Mouse (Mus musculus): ENCODE data around the gene Cd40. TPM values are rescaled to one million over a fixed set of nuclear protein-coding genes. Genes with fewer than 3 reads are reported as not detected.
A peak's percentile ranks its signal among the peaks of the same experiment; 100 is the strongest.

Cd40 gene
- polyA plus RNA-seq, 1 experiment from 2014 or later = 3.4 TPM

DNA sequence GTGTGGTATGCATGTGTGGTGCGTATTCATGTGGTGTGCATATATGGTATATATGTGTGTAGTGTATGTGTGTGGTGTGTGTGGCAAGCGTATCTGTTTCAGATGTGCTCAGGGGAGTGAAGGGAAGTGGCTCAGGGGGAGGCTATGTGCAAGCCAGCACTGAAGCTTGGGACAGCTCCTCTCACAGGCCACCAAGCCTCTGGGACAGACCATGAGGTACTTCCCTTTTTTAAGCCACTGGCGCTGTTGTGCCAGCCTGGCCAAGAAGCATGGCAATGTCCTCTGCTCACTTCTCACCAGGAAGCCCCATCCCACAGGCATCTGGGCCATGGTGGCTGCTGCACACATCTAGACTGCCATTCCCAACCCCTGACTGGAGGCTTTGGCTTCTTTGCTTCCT is 47.5 kb downstream of the Cd40 start:
- H3K4me3 ChIP-seq (replicated peaks) = no peak overlapping the region
- no peak overlapping the region for H3K4me2 ChIP-seq
- ATAC-seq (ENCODE audit: low read depth) (no peak), DNase-seq (no peak)
- no peaks in the 10 kb centered on the region for H3K4me1 ChIP-seq (replicated peaks)
- H3K27ac ChIP-seq = no peak overlapping the region
- peaks cover 37% of the 10 kb centered on the region for H3K27me3 ChIP-seq
- no peaks in the 10 kb centered on the region for H3K36me3 ChIP-seq
- no peak overlapping the region for H3K9ac ChIP-seq
- 41% methylated on average over 3 of the region's 3 CpGs for WGBS (ENCODE audit: insufficient replicate concordance)
- H3K9me3 ChIP-seq (replicated peaks) = no peaks in the 10 kb centered on the region

DNA sequence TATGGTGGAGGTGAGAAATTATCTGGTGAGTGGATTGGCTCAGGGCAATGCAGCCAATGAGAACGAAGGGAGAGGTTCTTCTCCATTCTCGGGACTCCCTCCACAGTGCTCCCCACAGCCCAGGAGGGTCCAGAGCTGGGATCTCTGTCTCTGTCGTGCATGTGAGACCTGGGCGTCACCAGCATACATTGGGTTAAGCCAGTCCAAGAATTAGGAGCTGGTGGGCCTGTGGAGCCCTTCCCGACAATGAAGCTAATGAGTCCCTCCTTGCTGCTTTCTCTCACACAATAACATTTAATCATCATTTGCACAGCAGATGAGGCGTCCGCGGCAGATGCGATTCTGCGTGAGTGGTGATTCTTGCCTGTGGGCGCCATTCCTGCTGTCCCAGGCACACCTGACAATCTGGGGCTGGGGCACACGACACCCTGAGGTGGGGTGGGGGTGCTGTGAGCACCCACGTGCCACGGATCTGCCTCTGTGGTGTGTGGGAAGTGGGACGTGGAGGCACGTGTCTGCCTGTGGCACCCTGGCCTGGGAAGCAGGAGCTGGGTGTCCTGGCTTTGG is 50.2 kb downstream of the Cd40 start:
- Histone ChIP-seq H3K4me3 (replicated peaks) (no peak overlapping the region), H3K36me3 (no peaks in the 10 kb centered on the region), H3K27ac (no peak overlapping the region), H3K9me3 (replicated peaks) (no peaks in the 10 kb centered on the region), H3K4me1 (replicated peaks) (no peaks in the 10 kb centered on the region), H3K4me2 (no peak overlapping the region), H3K27me3 (peaks cover 60% of the 10 kb centered on the region), H3K9ac (no peak overlapping the region)
- ATAC-seq (ENCODE audit: low read depth) = no peak
- WGBS (ENCODE audit: insufficient replicate concordance) = 57% methylated on average over 16 of the region's 16 CpGs
- DNase-seq = no peak

DNA sequence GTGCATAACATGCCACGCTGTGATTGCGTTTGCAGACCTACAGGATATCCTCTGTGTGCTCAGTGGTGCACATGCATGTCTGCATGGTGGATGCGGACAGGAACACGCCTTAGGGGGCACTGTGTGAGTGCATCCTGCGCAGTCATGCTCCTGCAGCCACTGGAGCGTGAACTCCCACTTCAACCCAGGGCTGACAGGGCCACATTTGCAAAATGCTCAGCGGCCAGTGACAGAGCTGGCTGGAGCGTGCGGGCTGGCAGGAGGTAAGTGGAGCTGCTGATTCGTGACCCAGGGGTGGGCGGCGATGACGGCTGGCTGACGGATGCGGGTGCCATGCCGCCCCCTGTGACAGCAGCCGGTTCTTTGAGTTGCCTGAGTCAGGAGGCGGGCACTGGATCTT is 51.2 kb downstream of the Cd40 start:
- no peak overlapping the region for H3K9ac ChIP-seq
- H3K4me3 ChIP-seq (replicated peaks) = no peak overlapping the region
- no peak overlapping the region for H3K27ac ChIP-seq
- DNase-seq (no peak), ATAC-seq (ENCODE audit: low read depth) (no peak)
- 22% methylated on average over 18 of the region's 18 CpGs for WGBS (ENCODE audit: insufficient replicate concordance)
- no peaks in the 10 kb centered on the region for H3K36me3 ChIP-seq
- no peak overlapping the region for H3K4me2 ChIP-seq
- no peaks in the 10 kb centered on the region for H3K4me1 ChIP-seq (replicated peaks)
- H3K27me3 ChIP-seq = peaks cover 66% of the 10 kb centered on the region
- no peaks in the 10 kb centered on the region for H3K9me3 ChIP-seq (replicated peaks)

DNA sequence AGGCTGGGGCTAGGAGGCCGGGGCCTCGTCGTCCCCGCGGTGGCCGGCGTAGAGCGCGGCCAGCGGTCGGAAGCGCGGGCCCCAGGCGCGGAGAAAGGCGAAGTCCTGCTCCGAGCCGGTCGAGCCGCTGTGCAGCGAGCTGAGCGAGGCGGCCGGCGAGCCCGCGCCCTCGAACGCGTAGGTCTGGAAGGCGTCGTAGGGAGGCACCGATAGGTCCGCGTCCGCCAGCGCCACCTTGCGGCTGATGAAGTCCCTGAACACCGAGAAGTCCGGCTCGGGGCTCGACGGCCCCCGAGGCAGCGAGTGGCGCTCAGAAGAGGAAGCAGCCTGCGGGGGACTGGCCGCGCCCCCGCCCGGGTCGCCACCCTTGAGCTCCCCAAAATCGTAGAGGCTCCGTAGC is 56.7 kb downstream of the Cd40 start:
- DNase-seq (peak; percentile 55), ATAC-seq (ENCODE audit: low read depth) (peak; percentile 50; the same call in 1 of the 2 replicates)
- Histone ChIP-seq H3K4me1 (replicated peaks) (peaks cover 3% of the 10 kb centered on the region; the same call in 1 of the 2 replicates), H3K9ac (no peak overlapping the region), H3K9me3 (replicated peaks) (no peaks in the 10 kb centered on the region), H3K27ac (no peak overlapping the region), H3K27me3 (peaks cover 95% of the 10 kb centered on the region), H3K36me3 (no peaks in the 10 kb centered on the region), H3K4me2 (no peak overlapping the region), H3K4me3 (replicated peaks) (no peak overlapping the region)
- 2% methylated on average over 48 of the region's 54 CpGs for WGBS (ENCODE audit: insufficient replicate concordance)

DNA sequence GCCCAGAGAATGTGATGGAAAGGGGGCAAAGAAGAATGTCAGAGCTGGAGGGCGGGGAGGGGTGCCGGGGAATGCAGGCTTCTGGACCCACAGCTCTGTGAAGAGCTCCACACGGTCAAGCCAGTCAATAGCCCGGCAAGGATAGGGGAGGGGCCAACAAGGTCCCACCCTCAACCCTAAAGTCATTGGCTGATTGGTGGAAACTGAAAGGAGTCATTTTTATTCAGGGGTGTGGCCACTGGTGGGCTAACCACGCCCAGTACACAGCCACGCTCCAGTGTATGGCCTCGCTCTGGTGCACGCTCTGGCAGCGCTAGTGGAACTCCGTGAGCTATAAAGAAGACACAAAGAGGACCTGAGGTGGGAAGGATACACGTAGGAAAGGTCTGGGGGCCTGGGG is 58.3 kb downstream of the Cd40 start:
- H3K4me1 ChIP-seq (replicated peaks) = peaks cover 3% of the 10 kb centered on the region; the same call in 1 of the 2 replicates
- WGBS (ENCODE audit: insufficient replicate concordance) = 19% methylated on average over 11 of the region's 11 CpGs
- H3K9me3 ChIP-seq (replicated peaks) = no peaks in the 10 kb centered on the region
- no peak overlapping the region for H3K27ac ChIP-seq
- H3K9ac ChIP-seq = no peak overlapping the region
- no peak overlapping the region for H3K4me3 ChIP-seq (replicated peaks)
- DNase-seq (no peak), ATAC-seq (ENCODE audit: low read depth) (peak; percentile 23; the same call in 1 of the 2 replicates)
- no peaks in the 10 kb centered on the region for H3K36me3 ChIP-seq
- peaks cover 98% of the 10 kb centered on the region for H3K27me3 ChIP-seq
- H3K4me2 ChIP-seq = no peak overlapping the region

DNA sequence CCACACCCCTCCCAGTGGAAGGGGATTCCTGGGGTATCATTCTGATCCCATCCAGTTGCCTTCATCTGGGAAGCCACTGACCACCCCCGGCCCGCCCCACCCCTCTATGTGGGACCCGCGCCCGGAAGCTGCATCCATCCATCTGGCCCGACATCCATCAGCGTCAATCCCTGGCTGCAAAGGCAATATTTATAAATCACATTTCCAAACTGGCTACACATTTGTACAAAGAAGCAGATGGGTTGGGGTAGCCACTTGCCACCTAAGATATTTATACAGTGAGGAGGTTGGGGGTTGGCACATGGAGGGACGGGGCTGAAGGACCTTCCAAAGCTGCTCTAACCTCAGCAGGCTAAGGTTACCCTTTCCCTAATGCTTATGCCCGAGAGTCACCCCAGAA is 65.3 kb downstream of the Cd40 start:
- DNase-seq (no peak), ATAC-seq (ENCODE audit: low read depth) (no peak)
- Histone ChIP-seq H3K9ac (no peak overlapping the region), H3K4me3 (replicated peaks) (no peak overlapping the region), H3K9me3 (replicated peaks) (no peaks in the 10 kb centered on the region), H3K36me3 (no peaks in the 10 kb centered on the region), H3K27me3 (peaks cover 52% of the 10 kb centered on the region), H3K4me1 (replicated peaks) (no peaks in the 10 kb centered on the region), H3K27ac (no peak overlapping the region), H3K4me2 (no peak overlapping the region)
- 68% methylated on average over 9 of the region's 9 CpGs for WGBS (ENCODE audit: insufficient replicate concordance)

DNA sequence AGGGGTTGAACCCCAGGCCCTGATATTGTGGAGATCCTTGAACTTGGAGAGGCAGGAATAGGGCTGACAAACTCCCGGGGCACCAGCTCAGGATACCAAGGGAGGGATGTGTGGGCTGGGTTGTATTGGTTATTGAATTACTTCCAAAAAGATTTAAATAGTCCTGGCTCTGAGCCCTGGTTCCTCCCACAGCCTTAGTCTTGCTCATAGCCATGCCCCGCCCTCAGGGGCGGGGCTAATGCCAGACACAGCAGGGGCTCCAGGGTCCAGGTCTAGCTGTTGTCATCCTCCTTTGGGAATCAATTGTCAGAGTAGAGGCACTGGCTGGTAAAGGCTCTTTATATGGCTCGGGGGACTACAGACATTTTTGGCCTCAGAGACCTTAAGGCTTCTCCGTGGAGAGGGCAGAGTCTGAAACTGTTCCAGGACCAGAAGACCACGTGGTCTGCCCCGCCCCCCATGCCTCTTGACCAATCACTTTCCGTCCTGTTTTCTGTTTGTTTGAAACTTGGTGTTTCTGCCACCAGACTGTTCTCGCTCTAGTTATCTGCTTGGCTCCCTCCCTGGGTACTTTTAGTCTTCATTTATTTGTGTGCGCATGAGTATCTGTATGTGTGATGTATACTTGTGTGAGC is 65.9 kb downstream of the Cd40 start:
- peaks cover 46% of the 10 kb centered on the region for H3K27me3 ChIP-seq

More for the DNA sequence above, 65.9 kb downstream of the Cd40 start:
- no peak overlapping the region for H3K9ac ChIP-seq
- no peaks in the 10 kb centered on the region for H3K9me3 ChIP-seq (replicated peaks)
- WGBS (ENCODE audit: insufficient replicate concordance) = 22% methylated on average over 10 of the region's 10 CpGs
- DNase-seq (no peak), ATAC-seq (ENCODE audit: low read depth) (no peak)
- H3K4me2 ChIP-seq = no peak overlapping the region
- no peak overlapping the region for H3K27ac ChIP-seq
- no peak overlapping the region for H3K4me3 ChIP-seq (replicated peaks)
- no peaks in the 10 kb centered on the region for H3K4me1 ChIP-seq (replicated peaks)
- no peaks in the 10 kb centered on the region for H3K36me3 ChIP-seq

Other genes with a start within 250 kb of the Cd40 start
- 6.2 and 6.9 TPM in 2 replicates for gene Zswim1, start 232.9 kb upstream of the Cd40 start, polyA plus RNA-seq (2015; fragmentation: Nextera tagmentation; extraction: Ambion mirVana)
- gene Spata25, start 227.1 kb upstream of the Cd40 start, polyA plus RNA-seq (2015; fragmentation: Nextera tagmentation; extraction: Ambion mirVana) = not detected in 2 replicates
- gene Ctsa, start 222.8 kb upstream of the Cd40 start, polyA plus RNA-seq (2015; fragmentation: Nextera tagmentation; extraction: Ambion mirVana) = 65.4 and 69.2 TPM in 2 replicates
- 2.4 and 2.5 TPM in 2 replicates for gene Neurl2, start 222.2 kb upstream of the Cd40 start, polyA plus RNA-seq (2015; fragmentation: Nextera tagmentation; extraction: Ambion mirVana)
- 7.7 and 8.3 TPM in 2 replicates for gene Pltp, start 197.9 kb upstream of the Cd40 start, polyA plus RNA-seq (2015; fragmentation: Nextera tagmentation; extraction: Ambion mirVana)
- 45.5 and 48.3 TPM in 2 replicates for gene Pcif1, start 176.3 kb upstream of the Cd40 start, polyA plus RNA-seq (2015; fragmentation: Nextera tagmentation; extraction: Ambion mirVana)
- 5.4 and 6.1 TPM in 2 replicates for gene Zfp335, start 143.9 kb upstream of the Cd40 start, polyA plus RNA-seq (2015; fragmentation: Nextera tagmentation; extraction: Ambion mirVana)
- 1.1 and 1.2 TPM in 2 replicates for gene Mmp9, start 114.8 kb upstream of the Cd40 start, polyA plus RNA-seq (2015; fragmentation: Nextera tagmentation; extraction: Ambion mirVana)
- gene Slc12a5, start 94.8 kb upstream of the Cd40 start, polyA plus RNA-seq (2015; fragmentation: Nextera tagmentation; extraction: Ambion mirVana) = 0.17 and 0.18 TPM in 2 replicates
- gene Ncoa5, start 20.8 kb upstream of the Cd40 start, polyA plus RNA-seq (2015; fragmentation: Nextera tagmentation; extraction: Ambion mirVana) = 18.3 and 22.2 TPM in 2 replicates
- gene 1700025C18Rik, start 35.1 kb downstream of the Cd40 start, polyA plus RNA-seq (2015; fragmentation: Nextera tagmentation; extraction: Ambion mirVana) = not detected in 2 replicates
- gene Cdh22, start 179.2 kb downstream of the Cd40 start, polyA plus RNA-seq (2015; fragmentation: Nextera tagmentation; extraction: Ambion mirVana) = not detected in 2 replicates
- gene Slc35c2, start 232.2 kb downstream of the Cd40 start, polyA plus RNA-seq (2015; fragmentation: Nextera tagmentation; extraction: Ambion mirVana) = 40.2 and 40.3 TPM in 2 replicates

Data from liver, embryonic 13.5 days (tissue).